Mouse (Mus musculus): ENCODE measurements around the gene Stoml1. TPM values are rescaled to one million over a fixed set of nuclear protein-coding genes. Genes with fewer than 3 reads are reported as not detected.
A peak's percentile ranks its signal among the peaks of the same experiment; 100 is the strongest.

Stoml1 gene
- polyA plus RNA-seq, 1 experiment, result 55.5 TPM

- no peaks in the 10 kb centered on the region for H3K4me1 ChIP-seq (ENCODE audit: control insufficient read depth, insufficient read depth, insufficient read length)
Observed at GRCm38 (mm10) chr9:58213377-58213776, 39.6 kb upstream of the Stoml1 start.

GRCm38 (mm10) chr9:58213865-58214264 is 39.1 kb upstream of the Stoml1 start:
- WGBS, result 10% methylated on average over 5 of the region's 5 CpGs
- TF ChIP-seq POLR2A (IDR thresholded peaks at IDR 0.05; ENCODE audit: low read depth, low read length) (no peak), CTCF (IDR thresholded peaks at IDR 0.05; ENCODE audit: extremely low read depth, insufficient read depth, insufficient read length, insufficient replicate concordance) (no peak)
- Histone ChIP-seq H3K27me3 (ENCODE audit: control insufficient read depth, insufficient read depth, low read length) (no peaks in the 10 kb centered on the region), H3K4me1 (ENCODE audit: control insufficient read depth, insufficient read depth, insufficient read length) (no peaks in the 10 kb centered on the region), H3K36me3 (ENCODE audit: control insufficient read depth, insufficient read depth, low read length) (peaks cover 5% of the 10 kb centered on the region), H3K4me3 (ENCODE audit: extremely low read depth, insufficient read depth, insufficient read length) (no peak overlapping the region), H3K27ac (ENCODE audit: insufficient read depth, low read length) (no peak overlapping the region)
- DNase-seq (ENCODE audit: low read depth in 1 of 2, low spot score in 2 of 2), result no peak

More at GRCm38 (mm10) chr9:58213377-58213776, 39.6 kb upstream of the Stoml1 start:
- 62% methylated on average over 5 of the region's 5 CpGs for WGBS
- no peaks in the 10 kb centered on the region for H3K27me3 ChIP-seq (ENCODE audit: control insufficient read depth, insufficient read depth, low read length)
- H3K27ac ChIP-seq (ENCODE audit: insufficient read depth, low read length), result no peak overlapping the region
- peaks cover 1% of the 10 kb centered on the region; the same call in 1 of the 2 replicates for H3K36me3 ChIP-seq (ENCODE audit: control insufficient read depth, insufficient read depth, low read length)
- no peak for DNase-seq (ENCODE audit: low read depth in 1 of 2, low spot score in 2 of 2)
- no peak for TF ChIP-seq POLR2A (IDR thresholded peaks at IDR 0.05; ENCODE audit: low read depth, low read length)
- no peak for TF ChIP-seq CTCF (IDR thresholded peaks at IDR 0.05; ENCODE audit: extremely low read depth, insufficient read depth, insufficient read length, insufficient replicate concordance)
- H3K4me3 ChIP-seq (ENCODE audit: extremely low read depth, insufficient read depth, insufficient read length), result no peak overlapping the region

- H3K4me1 ChIP-seq (ENCODE audit: control insufficient read depth, insufficient read depth, insufficient read length), result no peaks in the 10 kb centered on the region
- TF ChIP-seq CTCF (IDR thresholded peaks at IDR 0.05; ENCODE audit: extremely low read depth, insufficient read depth, insufficient read length, insufficient replicate concordance) (no peak), POLR2A (IDR thresholded peaks at IDR 0.05; ENCODE audit: low read depth, low read length) (no peak)
- H3K36me3 ChIP-seq (ENCODE audit: control insufficient read depth, insufficient read depth, low read length), result peaks cover 8% of the 10 kb centered on the region
- 59% methylated on average over 8 of the region's 8 CpGs for WGBS
- H3K27ac ChIP-seq (ENCODE audit: insufficient read depth, low read length), result peak overlapping the region; percentile 45; the same call in 1 of the 2 replicates
- DNase-seq (ENCODE audit: low read depth in 1 of 2, low spot score in 2 of 2), result no peak
- H3K4me3 ChIP-seq (ENCODE audit: extremely low read depth, insufficient read depth, insufficient read length), result no peak overlapping the region
- H3K27me3 ChIP-seq (ENCODE audit: control insufficient read depth, insufficient read depth, low read length), result no peaks in the 10 kb centered on the region
Observed at GRCm38 (mm10) chr9:58214519-58215180, 38.3 kb upstream of the Stoml1 start.

GRCm38 (mm10) chr9:58216402-58216801 is 36.6 kb upstream of the Stoml1 start:
- H3K4me3 ChIP-seq (ENCODE audit: extremely low read depth, insufficient read depth, insufficient read length), result no peak overlapping the region
- H3K36me3 ChIP-seq (ENCODE audit: control insufficient read depth, insufficient read depth, low read length), result peaks cover 22% of the 10 kb centered on the region
- no peaks in the 10 kb centered on the region for H3K27me3 ChIP-seq (ENCODE audit: control insufficient read depth, insufficient read depth, low read length)
- no peaks in the 10 kb centered on the region for H3K4me1 ChIP-seq (ENCODE audit: control insufficient read depth, insufficient read depth, insufficient read length)
- TF ChIP-seq CTCF (IDR thresholded peaks at IDR 0.05; ENCODE audit: extremely low read depth, insufficient read depth, insufficient read length, insufficient replicate concordance) (peak; percentile 22; the same call in 1 of the 2 replicates), POLR2A (IDR thresholded peaks at IDR 0.05; ENCODE audit: low read depth, low read length) (no peak)
- no peak overlapping the region for H3K27ac ChIP-seq (ENCODE audit: insufficient read depth, low read length)
- WGBS, result 71% methylated on average over 6 of the region's 6 CpGs
- no peak for DNase-seq (ENCODE audit: low read depth in 1 of 2, low spot score in 2 of 2)

GRCm38 (mm10) chr9:58218539-58218938 is 34.4 kb upstream of the Stoml1 start:
- Histone ChIP-seq H3K4me3 (ENCODE audit: extremely low read depth, insufficient read depth, insufficient read length) (no peak overlapping the region), H3K27me3 (ENCODE audit: control insufficient read depth, insufficient read depth, low read length) (no peaks in the 10 kb centered on the region), H3K27ac (ENCODE audit: insufficient read depth, low read length) (no peak overlapping the region), H3K4me1 (ENCODE audit: control insufficient read depth, insufficient read depth, insufficient read length) (no peaks in the 10 kb centered on the region), H3K36me3 (ENCODE audit: control insufficient read depth, insufficient read depth, low read length) (peaks cover 40% of the 10 kb centered on the region)
- WGBS, result 95% methylated on average over 3 of the region's 3 CpGs
- TF ChIP-seq CTCF (IDR thresholded peaks at IDR 0.05; ENCODE audit: extremely low read depth, insufficient read depth, insufficient read length, insufficient replicate concordance) (no peak), POLR2A (IDR thresholded peaks at IDR 0.05; ENCODE audit: low read depth, low read length) (no peak)
- no peak for DNase-seq (ENCODE audit: low read depth in 1 of 2, low spot score in 2 of 2)

GRCm38 (mm10) chr9:58220218-58220903 is 32.6 kb upstream of the Stoml1 start:
- no peak overlapping the region for H3K27ac ChIP-seq (ENCODE audit: insufficient read depth, low read length)
- no peak overlapping the region for H3K4me3 ChIP-seq (ENCODE audit: extremely low read depth, insufficient read depth, insufficient read length)
- H3K27me3 ChIP-seq (ENCODE audit: control insufficient read depth, insufficient read depth, low read length), result no peaks in the 10 kb centered on the region
- peaks cover 56% of the 10 kb centered on the region for H3K36me3 ChIP-seq (ENCODE audit: control insufficient read depth, insufficient read depth, low read length)
- peak; percentile 54; the same call in 1 of the 2 replicates for TF ChIP-seq CTCF (IDR thresholded peaks at IDR 0.05; ENCODE audit: extremely low read depth, insufficient read depth, insufficient read length, insufficient replicate concordance)
- no peak for TF ChIP-seq POLR2A (IDR thresholded peaks at IDR 0.05; ENCODE audit: low read depth, low read length)
- WGBS, result 82% methylated on average over 24 of the region's 24 CpGs
- peak in 1 of 2 experiments; percentile 36 for DNase-seq (ENCODE audit: low read depth in 1 of 2, low spot score in 2 of 2)
- H3K4me1 ChIP-seq (ENCODE audit: control insufficient read depth, insufficient read depth, insufficient read length), result no peaks in the 10 kb centered on the region

All from spleen, adult 2 months (tissue).